Mouse (Mus musculus): Measurements from ENCODE around the gene Mrps25.

Mrps25 gene

GRCm38 (mm10) chr6:92126861-92127468 lies 56.9 kb downstream of the Mrps25 start:
- DNase-seq (ENCODE audit: low spot score in 2 of 2): no peak

GRCm38 (mm10) chr6:92124547-92124946 lies 59.3 kb downstream of the Mrps25 start:
- no peak for DNase-seq (ENCODE audit: low spot score in 2 of 2)

Measured in cerebellum, postnatal 4 days (tissue).